Mouse (Mus musculus): ENCODE measurements around the gene Nxpe4. TPM values are rescaled to one million over a fixed set of nuclear protein-coding genes. Genes with fewer than 3 reads are reported as not detected.
"Not testable (repeated sequence)": the region's sequence is repeated elsewhere in the genome, so short reads cannot be mapped to it uniquely, and the experiment has no call there.

Gene Nxpe4
- 8.4 TPM in 2 replicates for polyA plus RNA-seq (2015; fragmentation: Nextera tagmentation; extraction: Ambion mirVana)

GRCm38 (mm10) chr9:48161505-48162192 lies at the start of gene Nxpe4:
TSS of gene Nxpe4 (plus strand) at chr9:48162023.
- 30% methylated on average over 12 of the region's 12 CpGs for whole genome bisulfite sequencing
- Histone ChIP-seq H3K4me3 (peak within 1 kb of the TSS; percentile 47), H3K9ac (peak within 1 kb of the TSS; percentile 21), H3K36me3 (replicated peaks) (no peaks in the 10 kb centered on the region), H3K4me1 (peaks cover 11% of the 10 kb centered on the region), H3K4me2 (peak within 1 kb of the TSS; percentile 62), H3K27me3 (replicated peaks) (no peaks in the 10 kb centered on the region), H3K27ac (no peak within 1 kb of the TSS), H3K9me3 (no peaks in the 10 kb centered on the region)
- peak; percentile 84 for ATAC-seq (replicated peaks)

- H3K4me3 ChIP-seq = no peak overlapping the region
- H3K9me3 ChIP-seq = no peaks in the 10 kb centered on the region
- no peak overlapping the region for H3K27ac ChIP-seq
- no peak for ATAC-seq (replicated peaks)
- H3K36me3 ChIP-seq (replicated peaks) = no peaks in the 10 kb centered on the region
- no peaks in the 10 kb centered on the region for H3K4me1 ChIP-seq
- H3K27me3 ChIP-seq (replicated peaks) = no peaks in the 10 kb centered on the region
- 37% methylated on average over 3 of the region's 3 CpGs for WGBS
- H3K4me2 ChIP-seq = no peak overlapping the region
- H3K9ac ChIP-seq = no peak overlapping the region
Measured at GRCm38 (mm10) chr9:48126815-48127214, 35.0 kb upstream of the Nxpe4 start.

GRCm38 (mm10) chr9:48137507-48137906 lies 24.3 kb upstream of the Nxpe4 start:
- ATAC-seq (replicated peaks) = no peak
- H3K27me3 ChIP-seq (replicated peaks) = no peaks in the 10 kb centered on the region
- peaks cover 3% of the 10 kb centered on the region; the same call in 1 of the 2 replicates for H3K4me1 ChIP-seq
- no peaks in the 10 kb centered on the region for H3K36me3 ChIP-seq (replicated peaks)
- no peak overlapping the region for H3K27ac ChIP-seq
- WGBS = 54% methylated on average over 3 of the region's 3 CpGs
- H3K9ac ChIP-seq = no peak overlapping the region
- H3K4me3 ChIP-seq = no peak overlapping the region
- no peaks in the 10 kb centered on the region for H3K9me3 ChIP-seq
- no peak overlapping the region for H3K4me2 ChIP-seq

- 10% methylated on average over 8 of the region's 8 CpGs for WGBS
- Histone ChIP-seq H3K9ac (no peak overlapping the region), H3K27me3 (replicated peaks) (no peaks in the 10 kb centered on the region), H3K4me1 (peaks cover 3% of the 10 kb centered on the region; the same call in 1 of the 2 replicates), H3K4me3 (no peak overlapping the region), H3K36me3 (replicated peaks) (no peaks in the 10 kb centered on the region), H3K4me2 (no peak overlapping the region), H3K27ac (peak overlapping the region; percentile 3; the same call in 1 of the 2 replicates), H3K9me3 (no peaks in the 10 kb centered on the region)
- ATAC-seq (replicated peaks) = no peak
Measured at GRCm38 (mm10) chr9:48140485-48141411, 21.1 kb upstream of the Nxpe4 start.

- no peaks in the 10 kb centered on the region for H3K27me3 ChIP-seq (replicated peaks)
- H3K36me3 ChIP-seq (replicated peaks) = no peaks in the 10 kb centered on the region
- no peak overlapping the region for H3K27ac ChIP-seq
- H3K9ac ChIP-seq = no peak overlapping the region
- H3K4me1 ChIP-seq = peaks cover 3% of the 10 kb centered on the region; the same call in 1 of the 2 replicates
- no peak overlapping the region for H3K4me3 ChIP-seq
- ATAC-seq (replicated peaks) = no peak
- H3K9me3 ChIP-seq = no peaks in the 10 kb centered on the region
- H3K4me2 ChIP-seq = no peak overlapping the region
- WGBS = 92% methylated on average over 6 of the region's 6 CpGs
Measured at GRCm38 (mm10) chr9:48142646-48143045, 19.2 kb upstream of the Nxpe4 start.

GRCm38 (mm10) chr9:48146761-48147160 lies 15.1 kb upstream of the Nxpe4 start:
- H3K27ac ChIP-seq = no peak overlapping the region
- ATAC-seq (replicated peaks) = no peak
- no peaks in the 10 kb centered on the region for H3K9me3 ChIP-seq
- no peak overlapping the region for H3K4me3 ChIP-seq
- no peak overlapping the region for H3K4me2 ChIP-seq
- H3K9ac ChIP-seq = no peak overlapping the region
- H3K4me1 ChIP-seq = no peaks in the 10 kb centered on the region
- no peaks in the 10 kb centered on the region for H3K27me3 ChIP-seq (replicated peaks)
- H3K36me3 ChIP-seq (replicated peaks) = no peaks in the 10 kb centered on the region
- 84% methylated on average over 3 of the region's 3 CpGs for WGBS

GRCm38 (mm10) chr9:48166531-48166930 lies 4.7 kb downstream of the Nxpe4 start:
- WGBS = 77% methylated on average over 6 of the region's 6 CpGs
- H3K27ac ChIP-seq = not testable (repeated sequence)

GRCm38 (mm10) chr9:48176764-48177163 lies 14.9 kb downstream of the Nxpe4 start:
- WGBS = 64% methylated on average over 1 of the region's 1 CpGs
- ATAC-seq (replicated peaks) = no peak

More at GRCm38 (mm10) chr9:48166531-48166930, 4.7 kb downstream of the Nxpe4 start:
- not testable (repeated sequence) for ATAC-seq (replicated peaks); H3K9me3 ChIP-seq; H3K4me3 ChIP-seq; H3K9ac ChIP-seq; H3K36me3 ChIP-seq (replicated peaks); H3K4me2 ChIP-seq; H3K27me3 ChIP-seq (replicated peaks)
- H3K4me1 ChIP-seq = peaks cover 11% of the 10 kb centered on the region

GRCm38 (mm10) chr9:48181300-48181699 lies 19.5 kb downstream of the Nxpe4 start:
- no peak overlapping the region for H3K9ac ChIP-seq
- H3K36me3 ChIP-seq (replicated peaks) = no peaks in the 10 kb centered on the region
- no peak overlapping the region for H3K4me2 ChIP-seq
- H3K27ac ChIP-seq = no peak overlapping the region
- H3K4me3 ChIP-seq = no peak overlapping the region
- 92% methylated on average over 7 of the region's 7 CpGs for WGBS
- H3K4me1 ChIP-seq = peaks cover 26% of the 10 kb centered on the region
- ATAC-seq (replicated peaks) = no peak
- no peaks in the 10 kb centered on the region for H3K27me3 ChIP-seq (replicated peaks)
- H3K9me3 ChIP-seq = no peaks in the 10 kb centered on the region

More at GRCm38 (mm10) chr9:48176764-48177163, 14.9 kb downstream of the Nxpe4 start:
- Histone ChIP-seq H3K4me3 (no peak overlapping the region), H3K4me2 (no peak overlapping the region), H3K9ac (no peak overlapping the region), H3K27ac (no peak overlapping the region), H3K9me3 (no peaks in the 10 kb centered on the region), H3K27me3 (replicated peaks) (no peaks in the 10 kb centered on the region), H3K4me1 (0 out of 2 replicates have a peak, but pooled peaks cover 1% of the 10 kb centered on the region), H3K36me3 (replicated peaks) (no peaks in the 10 kb centered on the region)

- Histone ChIP-seq H3K4me1 (peaks cover 26% of the 10 kb centered on the region), H3K4me3 (no peak overlapping the region), H3K36me3 (replicated peaks) (no peaks in the 10 kb centered on the region), H3K9me3 (no peaks in the 10 kb centered on the region), H3K4me2 (no peak overlapping the region; the same call in 1 of the 2 replicates), H3K27me3 (replicated peaks) (no peaks in the 10 kb centered on the region), H3K27ac (peak overlapping the region; percentile 68), H3K9ac (no peak overlapping the region)
- ATAC-seq (replicated peaks) = peak; percentile 52
- 13% methylated on average over 7 of the region's 7 CpGs for WGBS
Measured at GRCm38 (mm10) chr9:48182718-48183414, 21.0 kb downstream of the Nxpe4 start.

- H3K27me3 ChIP-seq (replicated peaks) = no peaks in the 10 kb centered on the region
- no peak for ATAC-seq (replicated peaks)
- H3K27ac ChIP-seq = peak overlapping the region; percentile 18; the same call in 1 of the 2 replicates
- peaks cover 26% of the 10 kb centered on the region for H3K4me1 ChIP-seq
- no peak overlapping the region for H3K9ac ChIP-seq
- WGBS = 59% methylated on average over 7 of the region's 7 CpGs
- H3K9me3 ChIP-seq = no peaks in the 10 kb centered on the region
- no peaks in the 10 kb centered on the region for H3K36me3 ChIP-seq (replicated peaks)
- no peak overlapping the region for H3K4me2 ChIP-seq
- H3K4me3 ChIP-seq = no peak overlapping the region
Measured at GRCm38 (mm10) chr9:48184319-48184718, 22.5 kb downstream of the Nxpe4 start.

- H3K9me3 ChIP-seq = no peaks in the 10 kb centered on the region
- peaks cover 11% of the 10 kb centered on the region for H3K4me1 ChIP-seq
- no peak overlapping the region for H3K9ac ChIP-seq
- no peak for ATAC-seq (replicated peaks)
- H3K4me3 ChIP-seq = no peak overlapping the region
- no peaks in the 10 kb centered on the region for H3K36me3 ChIP-seq (replicated peaks)
- H3K27me3 ChIP-seq (replicated peaks) = no peaks in the 10 kb centered on the region
- no peak overlapping the region for H3K27ac ChIP-seq
- WGBS = 88% methylated on average over 6 of the region's 6 CpGs
- H3K4me2 ChIP-seq = no peak overlapping the region
Measured at GRCm38 (mm10) chr9:48188854-48189253, 27.0 kb downstream of the Nxpe4 start.

Measured in midbrain, embryonic 15.5 days (tissue).